Mouse (Mus musculus) thymus, adult 18-20 months (tissue): ENCODE results near the gene Tuba1c.
"Not testable (repeated sequence)": the region's sequence is repeated elsewhere in the genome, so short reads cannot be mapped to it uniquely, and the experiment has no call there.

Experiments
- DNase-seq, 2 experiments: peaks; one replicate each; pipeline ENCODE4 v3.0.0; 2022; ENCODE audit warnings: mixed read lengths in 2 of 2

The Tuba1c gene

GRCm38 (mm10) chr15:99071988-99072387, 42.3 kb downstream of the Tuba1c start:
- no peak for DNase-seq

GRCm38 (mm10) chr15:99074019-99074599, 44.4 kb downstream of the Tuba1c start, which contains the start of gene Troap:
Gene Troap (plus strand): TSS chr15:99074575.
- DNase-seq, result no peak

GRCm38 (mm10) chr15:99074600-99075333, 45.1 kb downstream of the Tuba1c start:
- peak; percentile 90 to 91 for DNase-seq

DNA sequence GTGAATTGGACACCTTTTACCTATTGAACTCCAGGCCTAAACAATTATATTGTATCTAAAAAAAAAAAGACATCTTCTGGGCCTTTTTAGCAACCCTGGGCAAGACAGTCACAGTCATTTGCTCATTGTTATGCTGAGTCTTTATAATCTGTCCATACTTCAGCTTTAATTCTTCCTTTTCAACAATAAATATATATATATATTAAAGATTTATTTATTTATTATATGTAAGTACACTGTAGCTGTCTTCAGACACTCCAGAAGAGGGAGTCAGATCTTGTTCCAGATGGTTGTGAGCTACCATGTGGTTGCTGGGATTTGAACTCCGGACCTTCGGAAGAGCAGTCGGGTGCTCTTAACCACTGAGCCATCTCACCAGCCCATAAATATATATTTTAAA, 46.3 kb downstream of the Tuba1c start:
- DNase-seq, result not testable (repeated sequence)

GRCm38 (mm10) chr15:99078181-99078910, 48.7 kb downstream of the Tuba1c start:
- no peak for DNase-seq

GRCm38 (mm10) chr15:99079804-99080203, 50.1 kb downstream of the Tuba1c start:
- DNase-seq, result no peak

- no peak for DNase-seq
Observed at GRCm38 (mm10) chr15:99082322-99082721, 52.6 kb downstream of the Tuba1c start.

GRCm38 (mm10) chr15:99082840-99083239, 53.1 kb downstream of the Tuba1c start:
- no peak for DNase-seq

DNA sequence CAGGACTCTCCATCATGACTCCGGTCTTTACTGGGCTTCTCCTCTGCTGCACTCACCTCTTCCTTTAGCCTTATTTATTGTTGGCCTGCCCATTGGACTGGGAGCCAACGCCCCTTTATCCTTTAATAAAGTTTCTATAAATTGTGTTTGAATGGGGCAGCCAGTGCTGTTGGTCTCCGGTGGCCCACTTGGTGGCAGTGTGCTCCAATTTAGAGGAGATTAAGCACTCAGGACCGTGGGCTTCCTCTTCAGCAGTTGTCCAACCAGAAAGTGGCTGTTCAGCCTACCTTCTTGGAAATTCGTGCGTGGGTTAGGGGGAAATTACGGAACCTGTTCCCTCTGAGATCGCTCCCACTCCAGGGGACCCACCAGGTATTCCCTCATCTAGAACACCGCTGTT, 53.6 kb downstream of the Tuba1c start:
- no peak for DNase-seq

DNA sequence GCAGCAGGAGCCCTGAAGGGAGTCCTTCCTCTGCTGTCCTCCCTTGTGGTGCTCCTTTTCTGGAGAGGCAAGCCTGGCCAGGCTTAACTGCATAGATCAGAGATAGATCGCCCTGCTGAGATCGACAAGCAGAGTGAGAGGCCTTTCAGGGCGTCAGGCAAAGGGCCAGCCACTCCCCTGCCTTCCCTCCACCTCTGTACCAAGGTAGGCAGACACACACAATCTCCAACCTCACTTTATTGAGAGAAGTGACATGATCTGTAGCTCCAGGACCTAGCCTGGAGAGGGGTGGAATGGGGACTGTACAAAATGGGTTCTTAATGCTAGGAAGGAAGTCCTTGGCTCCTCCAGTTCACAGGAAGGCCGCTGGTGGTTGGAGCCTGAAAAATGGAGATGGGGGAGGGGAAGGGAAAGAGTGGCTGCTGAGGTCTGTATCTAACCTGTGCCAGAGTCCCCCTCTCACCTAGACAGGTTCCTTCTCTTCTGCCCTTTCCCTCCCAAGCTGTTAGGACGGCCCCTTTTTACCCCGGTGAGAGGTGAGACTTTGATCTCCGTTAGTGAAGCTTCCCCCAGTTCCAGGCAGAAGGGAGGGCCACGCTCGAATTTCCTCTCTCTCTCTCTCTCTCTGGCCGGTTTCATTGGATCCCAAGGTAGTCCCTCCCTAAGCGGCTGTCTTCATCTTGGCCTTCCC, 54.3 kb downstream of the Tuba1c start:
- no peak for DNase-seq

- no peak for DNase-seq
Observed at GRCm38 (mm10) chr15:99084618-99085017, 54.9 kb downstream of the Tuba1c start.

GRCm38 (mm10) chr15:99085997-99086396, 56.3 kb downstream of the Tuba1c start:
- no peak for DNase-seq

DNA sequence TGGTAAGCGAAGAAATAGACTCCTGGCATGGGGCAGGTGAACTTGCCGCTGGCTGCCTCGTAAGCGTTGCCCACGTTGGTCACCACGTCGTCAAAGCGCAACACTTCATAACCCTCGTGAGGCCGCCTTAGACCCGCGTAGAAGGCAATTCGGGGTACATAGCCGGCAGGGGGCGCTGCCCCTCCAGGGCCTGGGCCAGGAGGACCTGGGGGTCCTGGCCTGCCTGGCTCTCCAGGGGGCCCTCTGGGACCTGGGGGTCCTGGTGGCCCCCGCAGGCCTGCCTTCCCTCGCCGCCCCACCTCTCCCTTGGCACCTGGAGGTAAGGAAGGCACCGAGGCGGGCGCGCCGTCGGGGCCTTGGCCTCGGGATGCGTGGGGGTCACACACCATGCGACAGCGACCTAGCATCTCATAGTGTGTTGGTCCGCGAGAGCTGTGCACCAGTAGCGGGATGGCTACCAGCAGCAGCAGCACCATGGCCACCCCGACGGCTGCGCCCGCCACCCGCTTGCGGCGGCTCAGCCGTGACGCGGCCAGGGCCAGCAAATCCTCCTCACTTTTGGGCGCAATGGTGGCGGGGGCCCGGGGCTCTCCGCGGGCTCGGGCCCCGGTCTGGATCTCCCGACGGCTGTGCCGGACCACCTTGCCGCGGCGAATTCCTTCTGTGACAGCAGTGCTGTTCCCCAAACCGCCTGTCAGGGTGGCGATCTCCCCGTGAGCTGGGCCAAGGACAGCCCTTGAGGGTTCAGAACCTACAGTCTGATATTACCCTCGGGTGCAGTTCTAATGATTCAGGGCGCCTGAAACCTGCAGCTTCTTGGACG, 57.8 kb downstream of the Tuba1c start, which contains the start of gene C1ql4:
TSS of gene C1ql4 (minus strand) at position 565 of the 823 bp plus-strand sequence.
- DNase-seq, result no peak
